Mouse (Mus musculus) thymus, postnatal 10 days (tissue): ENCODE data around the gene Sbno2.

Source experiments
- DNase-seq, 2 experiments: peaks; one replicate each; pipeline ENCODE4 v3.0.0; 2021; ENCODE audit warnings: low spot score in 2 of 2

The Sbno2 gene

DNA sequence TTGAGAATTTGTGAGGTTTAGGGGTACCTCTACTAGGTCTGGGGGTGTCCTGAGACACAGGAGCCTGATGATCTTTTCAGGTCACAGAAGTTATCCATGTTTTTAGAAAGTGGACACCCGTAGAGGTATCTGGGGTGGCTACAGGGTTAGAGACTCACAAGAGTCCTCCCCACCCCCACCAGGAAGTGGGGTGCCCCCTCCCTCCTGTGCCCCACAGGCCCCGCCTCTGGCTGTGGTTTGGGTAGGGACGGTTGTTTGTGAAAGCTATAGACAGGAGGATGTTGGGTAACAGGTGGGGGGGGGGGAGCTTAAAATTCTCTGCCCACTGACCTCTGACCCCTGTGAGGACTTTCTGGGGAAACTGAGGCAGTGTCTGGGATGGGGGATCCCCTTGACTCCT, 88.0 kb downstream of the Sbno2 start:
- DNase-seq = peak; percentile 95 to 98

DNA sequence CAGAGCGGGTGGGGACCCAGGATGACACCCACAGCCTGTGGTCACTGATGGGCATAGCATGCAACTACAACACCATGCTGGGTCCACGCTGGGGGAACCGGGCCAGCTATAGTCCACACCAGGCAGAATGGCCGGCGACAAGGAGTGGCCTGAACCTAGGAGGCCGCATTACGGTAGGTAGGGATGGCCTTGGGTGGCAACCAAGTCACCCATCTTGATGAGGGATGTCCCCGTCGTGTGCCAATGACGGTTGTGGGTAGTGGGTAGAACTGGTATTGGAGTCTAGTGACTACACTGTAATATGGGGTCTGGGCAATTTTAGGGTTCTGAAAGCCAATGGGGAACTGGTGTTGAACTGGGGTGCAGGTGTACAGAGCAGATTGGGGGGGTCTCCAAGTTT, 88.4 kb downstream of the Sbno2 start:
- DNase-seq = no peak

DNA sequence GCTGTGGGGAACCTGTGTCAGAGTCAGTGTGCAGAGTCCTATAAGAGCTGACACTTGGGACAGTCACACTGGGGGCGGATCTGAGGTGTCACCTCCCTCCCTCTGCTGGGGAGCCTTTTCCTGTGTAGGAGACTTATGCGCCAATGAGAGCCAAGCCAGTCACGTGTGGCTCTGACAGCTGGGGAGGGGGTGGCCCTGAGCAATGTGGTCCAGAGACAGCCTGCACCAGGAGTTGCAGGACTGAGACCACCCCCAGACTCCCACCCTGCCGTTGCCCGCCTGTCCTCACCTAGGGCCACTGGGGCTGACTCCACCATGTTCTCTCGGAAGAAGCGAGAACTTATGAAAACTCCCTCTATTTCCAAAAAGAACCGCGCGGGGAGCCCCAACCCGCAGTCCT, 88.9 kb downstream of the Sbno2 start, which contains the start of gene Arhgap45:
Gene Arhgap45 (plus strand): TSS at position 143 of the 400 bp plus-strand sequence.
- peak; percentile 84 to 91 for DNase-seq

DNA sequence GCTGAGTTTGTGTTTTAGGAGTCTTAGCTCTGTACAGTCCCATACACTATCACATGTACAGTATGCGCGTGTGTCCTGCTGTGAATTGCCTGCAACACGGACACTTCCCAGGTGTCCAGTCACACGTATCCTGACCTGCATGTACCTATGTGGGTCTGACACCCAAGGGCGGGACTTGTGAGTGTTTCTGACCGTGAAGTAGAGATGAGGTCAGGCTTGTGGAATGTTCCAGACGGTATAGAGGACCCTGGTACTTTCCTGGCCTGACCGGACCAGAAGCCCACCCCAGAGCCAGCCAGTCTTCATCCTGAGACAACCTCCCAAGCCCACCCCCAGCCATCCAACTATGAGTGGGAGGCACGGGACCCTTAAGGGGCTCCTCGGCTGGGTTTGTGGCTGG, 89.8 kb downstream of the Sbno2 start:
- peak in 1 of 2 experiments; percentile 24 for DNase-seq

DNA sequence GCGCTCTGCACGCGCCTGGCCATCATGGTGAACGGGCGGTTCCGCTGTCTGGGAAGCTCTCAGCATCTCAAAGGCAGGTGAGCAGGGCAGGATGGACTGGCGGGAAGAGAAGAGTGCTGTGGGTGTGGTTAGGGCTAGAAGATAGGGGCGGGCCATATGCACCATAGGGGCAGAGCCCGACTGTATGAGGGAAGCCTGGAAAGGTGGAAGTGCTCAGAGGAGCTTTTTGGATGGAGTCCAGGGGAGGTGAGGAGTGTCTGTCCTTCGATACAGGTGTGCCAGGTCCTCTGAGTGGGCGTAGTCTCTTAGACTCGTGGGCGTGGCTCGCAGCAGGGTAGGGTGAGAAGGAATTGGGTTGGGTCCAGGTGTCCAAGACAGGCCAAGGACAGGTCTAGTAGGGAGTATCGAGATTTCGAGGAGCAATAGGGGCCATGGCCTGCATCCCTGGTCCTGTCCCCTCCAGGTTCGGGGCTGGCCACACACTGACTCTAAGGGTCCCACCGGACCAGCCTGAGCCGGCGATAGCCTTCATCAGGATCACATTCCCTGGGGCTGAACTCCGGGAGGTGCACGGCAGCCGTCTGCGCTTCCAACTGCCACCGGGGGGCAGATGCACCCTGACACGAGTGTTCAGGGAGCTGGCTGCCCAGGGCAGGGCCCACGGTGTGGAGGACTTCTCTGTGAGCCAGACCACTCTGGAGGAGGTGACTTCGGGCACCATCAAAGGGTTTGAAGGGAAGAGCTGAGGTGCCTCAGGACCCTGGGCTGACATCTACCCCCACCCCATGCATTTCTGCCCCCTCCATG, 90.7 kb downstream of the Sbno2 start:
- peak in 1 of 2 experiments; percentile 51 for DNase-seq

DNA sequence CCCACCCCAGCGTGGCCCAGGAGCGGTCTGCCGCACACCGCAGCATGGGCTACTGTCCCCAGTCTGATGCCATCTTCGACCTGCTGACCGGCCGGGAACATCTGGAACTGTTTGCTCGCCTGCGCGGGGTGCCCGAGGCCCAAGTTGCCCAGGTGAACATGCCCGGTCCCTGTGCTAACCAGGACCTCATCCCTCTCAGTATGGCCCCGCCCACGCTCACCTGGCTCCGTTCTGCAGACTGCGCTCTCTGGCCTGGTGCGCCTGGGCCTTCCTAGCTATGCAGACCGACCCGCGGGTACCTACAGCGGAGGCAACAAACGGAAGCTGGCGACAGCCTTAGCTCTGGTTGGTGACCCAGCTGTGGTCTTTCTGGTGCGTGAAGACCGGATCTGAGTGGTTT, 91.8 kb downstream of the Sbno2 start:
- DNase-seq = no peak

DNA sequence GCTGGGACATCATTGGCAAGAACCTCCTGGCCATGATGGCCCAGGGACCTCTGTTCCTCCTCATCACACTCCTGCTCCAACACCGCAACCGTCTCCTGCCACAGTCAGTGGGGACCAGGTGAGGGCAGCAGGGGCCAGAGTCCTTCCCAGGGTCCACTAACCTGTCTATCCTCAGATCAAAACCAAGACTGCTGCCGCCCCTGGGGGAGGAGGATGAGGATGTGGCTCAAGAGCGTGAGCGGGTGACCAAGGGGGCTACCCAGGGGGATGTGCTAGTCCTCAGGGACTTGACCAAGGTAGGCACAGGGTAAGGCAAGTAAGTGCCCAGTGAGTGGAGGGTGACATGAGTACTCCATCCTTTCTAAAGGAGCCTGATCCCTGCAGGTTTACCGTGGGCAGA, 93.6 kb downstream of the Sbno2 start:
- DNase-seq = no peak
